Mouse (Mus musculus) spleen, adult 18-20 months (tissue): ENCODE data around the gene Dld.

Experiments used
- DNase-seq, 2 experiments: peaks; one replicate each; pipeline ENCODE4 v3.0.0; 2022; ENCODE audit warnings: mixed read lengths in 2 of 2

Dld gene

GRCm38 (mm10) chr12:31293361-31294142 lies 57.7 kb downstream of the Dld start:
- no peak for DNase-seq

GRCm38 (mm10) chr12:31290951-31291350 lies 60.3 kb downstream of the Dld start:
- DNase-seq: no peak

GRCm38 (mm10) chr12:31289046-31289445 lies 62.2 kb downstream of the Dld start:
- no peak for DNase-seq

GRCm38 (mm10) chr12:31283617-31284136 lies 67.6 kb downstream of the Dld start:
- DNase-seq: no peak

DNA sequence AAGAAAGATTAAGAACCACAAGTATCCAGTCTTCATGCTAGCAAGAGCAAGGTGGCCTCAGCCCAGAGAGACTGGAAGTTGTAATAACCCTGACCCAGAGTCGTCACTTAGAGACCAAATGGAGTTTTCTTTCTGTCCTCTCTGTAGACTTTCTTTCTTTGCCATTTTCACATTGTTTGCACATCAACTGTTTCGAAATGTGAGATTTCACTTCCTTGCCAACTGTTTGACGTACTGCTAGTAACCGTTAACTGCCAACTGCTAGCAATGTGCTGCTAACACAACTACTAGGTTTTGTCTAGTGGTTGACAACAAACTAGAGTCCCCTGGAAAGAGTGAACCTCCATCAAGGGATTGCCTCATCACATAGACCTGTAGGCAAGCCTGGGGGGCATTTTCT lies 68.1 kb downstream of the Dld start:
- no peak for DNase-seq

GRCm38 (mm10) chr12:31282241-31282640 lies 69.0 kb downstream of the Dld start:
- DNase-seq: no peak
